Mouse (Mus musculus) midbrain, embryonic 13.5 days (tissue): ENCODE results near the gene Shisal2b. TPM values are rescaled to one million over a fixed set of nuclear protein-coding genes. Genes with fewer than 3 reads are reported as not detected.

Experiments used
- ATAC-seq: fragments of 200-750 bp; cut with Nextera tagmentation; 2 replicates; pipeline ENCODE4 v1.8.0; 2017; ENCODE audit warnings: mild to moderate bottlenecking, moderate TSS enrichment, moderate library complexity
- H3K27ac ChIP-seq: fragments of 300-500 bp; sonication (generic); 2 replicates; pipeline ENCODE4 v1.5.1; 2015; ENCODE audit warnings: inconsistent platforms, mild to moderate bottlenecking, moderate library complexity
- H3K27me3 ChIP-seq: fragments of 300-500 bp; sonication (generic); 2 replicates; pipeline ENCODE4 v1.6.1; 2015; ENCODE audit warnings: mild to moderate bottlenecking, inconsistent platforms
- H3K36me3 ChIP-seq: fragments of 300-500 bp; sonication (generic); 2 replicates; pipeline ENCODE4 v1.6.1; 2015; ENCODE audit warnings: mild to moderate bottlenecking, inconsistent platforms
- H3K4me1 ChIP-seq: fragments of 300-500 bp; sonication (generic); replicated peaks from 2 replicates; pipeline ENCODE4 v1.6.1; 2015; ENCODE audit warnings: inconsistent platforms
- H3K4me2 ChIP-seq: fragments of 300-500 bp; sonication (generic); replicated peaks from 2 replicates; pipeline ENCODE4 v1.6.1; 2015; ENCODE audit warnings: moderate library complexity, mild to moderate bottlenecking, inconsistent platforms
- H3K4me3 ChIP-seq: fragments of 300-500 bp; sonication (generic); replicated peaks from 2 replicates; pipeline ENCODE4 v1.5.1; 2015; ENCODE audit warnings: mild to moderate bottlenecking, inconsistent platforms
- H3K9ac ChIP-seq: fragments of 300-500 bp; sonication (generic); replicated peaks from 2 replicates; pipeline ENCODE4 v1.6.1; 2015; ENCODE audit warnings: mild to moderate bottlenecking, inconsistent platforms
- H3K9me3 ChIP-seq: fragments of 300-500 bp; sonication (generic); 2 replicates; pipeline ENCODE4 v1.6.1; 2016; ENCODE audit warnings: mild to moderate bottlenecking, inconsistent platforms
- WGBS: fragments of 180-500 bp; shearing (Covaris S2); methylation state at CpG from one replicate; pipeline ENCODE4 v1.1.7; 2015; 5-methylcytosine and 5-hydroxymethylcytosine counted together
- polyA plus RNA-seq: library from polyadenylated mRNA; unstranded; fragments of >200 nt; fragmentation: Nextera tagmentation; extraction: Ambion mirVana; gene quantifications from 2 replicates; pipeline ENCODE4 v1.2.1, GENCODE M21; 2015

The Shisal2b gene
- polyA plus RNA-seq, 1 experiment from 2014 or later = 0.71 TPM

DNA sequence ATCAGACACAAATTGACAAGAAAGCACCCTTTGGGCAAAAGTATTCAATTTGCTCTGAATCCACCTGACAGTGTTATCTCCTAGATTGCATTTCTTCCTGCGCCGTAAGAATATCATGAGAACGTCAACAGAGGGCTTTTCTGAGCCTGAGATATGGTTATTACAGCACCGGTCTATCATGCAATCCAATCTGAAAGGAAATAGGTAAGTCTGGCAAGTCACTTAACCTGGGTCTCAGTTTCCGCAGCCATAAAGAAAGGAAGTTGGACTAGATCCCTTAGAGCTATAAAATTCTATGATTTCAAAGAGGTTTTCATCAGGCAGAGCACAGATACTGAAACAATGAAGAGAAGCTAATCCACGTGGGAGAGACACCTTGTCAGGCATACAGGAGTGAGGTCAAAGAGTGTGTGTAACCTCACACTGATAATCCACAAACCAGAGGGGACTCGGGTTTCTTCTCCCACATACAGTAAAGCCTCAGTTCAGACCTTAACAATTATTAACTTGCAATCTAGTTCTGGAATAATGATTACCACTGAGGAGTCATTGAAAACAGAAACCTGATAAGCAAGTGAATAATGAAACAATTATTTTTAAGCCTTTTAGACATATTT is 64.0 kb downstream of the Shisal2b start:
- Histone ChIP-seq H3K27ac (no peak overlapping the region), H3K27me3 (no peaks in the 10 kb centered on the region), H3K36me3 (peaks cover 32% of the 10 kb centered on the region), H3K9me3 (no peaks in the 10 kb centered on the region), H3K4me1 (no peaks in the 10 kb centered on the region), H3K4me2 (no peak overlapping the region), H3K9ac (no peak overlapping the region), H3K4me3 (no peak overlapping the region)
- ATAC-seq = no peak
- WGBS = 94% methylated on average over 7 of the region's 7 CpGs

DNA sequence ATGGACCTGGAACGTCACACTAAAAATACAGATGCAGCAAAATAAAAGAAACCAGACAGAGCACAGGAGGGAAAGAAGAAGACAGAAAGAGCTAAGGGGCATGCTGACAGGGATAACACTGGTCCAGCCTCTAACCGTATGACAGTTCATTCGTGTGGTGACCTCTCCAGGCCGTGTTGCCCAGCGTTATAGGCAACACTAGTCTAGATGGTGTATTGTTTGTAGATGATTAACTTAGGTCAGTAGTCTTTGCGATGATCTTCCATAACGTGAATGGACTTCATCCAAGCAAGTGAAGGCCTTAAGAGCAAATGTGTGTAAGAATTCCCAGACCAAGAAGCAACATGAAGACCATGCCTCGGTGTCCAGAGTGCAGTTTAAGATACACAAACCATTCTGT is 64.6 kb downstream of the Shisal2b start:
- Histone ChIP-seq H3K27ac (no peak overlapping the region), H3K9ac (no peak overlapping the region), H3K36me3 (peaks cover 32% of the 10 kb centered on the region), H3K27me3 (no peaks in the 10 kb centered on the region), H3K4me1 (no peaks in the 10 kb centered on the region), H3K4me3 (no peak overlapping the region), H3K4me2 (no peak overlapping the region), H3K9me3 (no peaks in the 10 kb centered on the region)
- WGBS = 95% methylated on average over 8 of the region's 8 CpGs
- ATAC-seq = no peak

Other genes starting within 250 kb of the Shisal2b start
- gene Srek1ip1, start 71.4 kb downstream of the Shisal2b start, polyA plus RNA-seq = 22.6 and 22.7 TPM in 2 replicates
- 26.4 and 37.2 TPM in 2 replicates for gene Cwc27, start 46.8 kb downstream of the Shisal2b start, polyA plus RNA-seq
- gene Rgs7bp, start 191.0 kb upstream of the Shisal2b start, polyA plus RNA-seq = 2.2 and 2.3 TPM in 2 replicates
- not detected in 2 replicates for gene 4933425L06Rik, start 218.2 kb upstream of the Shisal2b start, polyA plus RNA-seq